Mouse (Mus musculus) embryonic fibroblast, embryonic 13.5 days (primary cell): Measurements from ENCODE around the gene Cldn15. TPM values are rescaled to one million over a fixed set of nuclear protein-coding genes. Genes with fewer than 3 reads are reported as not detected.

Experiments used
- H3K27ac ChIP-seq: 2 replicates; pipeline ENCODE4 v1.5.1; 2012; ENCODE audit warnings: low read length, control low read depth, inconsistent platforms; ENCODE audit not compliant: insufficient read depth
- H3K4me1 ChIP-seq: 2 replicates; pipeline ENCODE4 v1.6.1; 2011; ENCODE audit warnings: low read length; ENCODE audit not compliant: control insufficient read depth, insufficient read depth
- H3K4me3 ChIP-seq: 2 replicates; pipeline ENCODE4 v1.5.1; 2011; ENCODE audit warnings: mild to moderate bottlenecking, control low read depth, low read length; ENCODE audit not compliant: insufficient read depth
- CTCF ChIP-seq: IDR thresholded peaks from 2 replicates; pipeline ENCODE4 v1.5.1; 2011; ENCODE audit warnings: mild to moderate bottlenecking, control low read depth, low read length, moderate library complexity, borderline replicate concordance; ENCODE audit not compliant: insufficient read depth
- POLR2A ChIP-seq: IDR thresholded peaks from 2 replicates; pipeline ENCODE4 v1.6.1; 2011; ENCODE audit warnings: low read depth, mild to moderate bottlenecking, control low read depth, low read length, moderate library complexity
- polyA plus RNA-seq: library from polyadenylated mRNA; stranded (reverse); fragments of >200 nt; gene quantifications from 2 replicates; pipeline ENCODE4 v1.2.4, GENCODE M21; 2011; ENCODE audit warnings: low read depth; ENCODE audit not compliant: missing spikeins, insufficient read length

Cldn15 gene
- polyA plus RNA-seq, 1 experiment = not detected

- H3K4me1 ChIP-seq = no peaks in the 10 kb centered on the region
- no peak overlapping the region for H3K27ac ChIP-seq
- H3K4me3 ChIP-seq = no peak overlapping the region
- TF ChIP-seq CTCF = no peak
- TF ChIP-seq POLR2A = no peak
These were observed 11.4 kb downstream of the Cldn15 start for GRCm38 (mm10) chr5:136977769-136978168.

DNA sequence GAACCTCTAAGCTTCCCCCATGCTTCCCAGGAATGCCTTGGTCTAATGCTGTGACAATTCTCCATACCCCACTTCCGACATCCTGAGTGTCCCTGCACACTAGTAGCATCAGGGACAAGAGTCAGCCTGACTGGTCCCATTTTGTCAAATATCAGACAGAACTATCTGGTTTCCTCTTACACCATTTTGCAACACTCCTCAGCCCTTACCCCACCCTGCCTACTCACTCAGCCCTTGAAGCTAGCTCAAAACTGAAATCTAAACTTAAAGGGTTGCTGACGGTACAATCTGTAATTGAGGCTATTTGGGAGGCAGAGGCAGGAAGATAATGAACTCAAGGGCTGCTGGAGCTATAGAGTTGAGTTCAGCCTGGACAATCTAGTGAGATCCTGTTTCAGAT lies 13.3 kb downstream of the Cldn15 start:
- Histone ChIP-seq H3K4me1 (no peaks in the 10 kb centered on the region), H3K4me3 (no peak overlapping the region), H3K27ac (no peak overlapping the region)
- no peak for TF ChIP-seq CTCF
- TF ChIP-seq POLR2A = no peak

GRCm38 (mm10) chr5:136980974-136981373 lies 14.6 kb downstream of the Cldn15 start:
- Histone ChIP-seq H3K4me3 (no peak overlapping the region), H3K27ac (no peak overlapping the region), H3K4me1 (no peaks in the 10 kb centered on the region)
- TF ChIP-seq CTCF = no peak
- no peak for TF ChIP-seq POLR2A

- H3K27ac ChIP-seq = no peak overlapping the region
- TF ChIP-seq POLR2A (no peak), CTCF (peak; percentile 68; the same call in 1 of the 2 replicates)
- H3K4me1 ChIP-seq = no peaks in the 10 kb centered on the region
- no peak overlapping the region for H3K4me3 ChIP-seq
These were observed 16.0 kb downstream of the Cldn15 start for GRCm38 (mm10) chr5:136982338-136982930.

DNA sequence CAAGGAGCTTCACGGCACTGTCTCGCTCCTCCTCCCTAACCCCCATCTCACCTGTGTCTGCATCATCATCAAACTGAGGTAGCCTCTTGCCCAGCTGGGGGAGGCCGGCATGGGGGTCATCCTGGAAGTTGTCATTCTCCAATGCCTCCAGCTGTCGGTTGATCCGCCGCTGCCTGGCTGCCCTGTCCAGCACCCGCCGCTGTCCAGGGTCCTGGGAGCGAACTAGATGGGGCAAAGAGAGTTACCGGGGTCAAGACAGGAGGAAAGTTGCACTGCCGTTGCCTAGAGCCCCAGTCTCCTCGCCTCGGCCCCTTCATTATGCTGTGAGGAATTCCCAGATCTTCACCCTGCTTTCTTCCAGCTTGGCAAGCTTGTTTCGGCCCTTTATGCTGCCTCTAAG lies 18.4 kb downstream of the Cldn15 start:
- Histone ChIP-seq H3K27ac (no peak overlapping the region), H3K4me1 (no peaks in the 10 kb centered on the region), H3K4me3 (no peak overlapping the region)
- TF ChIP-seq CTCF (no peak), POLR2A (no peak)

DNA sequence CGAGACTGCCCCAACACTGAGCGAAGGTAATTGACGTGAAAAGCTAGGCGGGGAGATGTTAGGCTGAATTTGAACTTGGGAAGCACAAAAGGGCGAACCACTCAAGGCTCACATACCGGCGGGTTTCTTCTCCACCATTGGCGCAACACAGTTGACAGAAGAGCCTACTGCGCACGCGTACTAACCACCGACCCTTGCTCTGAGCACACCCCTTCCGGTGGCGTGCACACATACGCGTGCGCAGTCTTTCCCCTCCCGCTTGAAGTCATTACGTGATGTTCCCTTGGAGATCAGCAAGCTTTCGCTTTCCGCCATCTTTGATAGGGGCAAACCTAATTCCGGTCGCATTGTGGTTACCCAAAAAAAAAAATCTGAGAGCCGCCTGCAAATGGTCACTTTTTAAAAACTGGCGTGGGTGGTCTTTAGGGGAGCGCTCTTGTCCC lies 20.3 kb downstream of the Cldn15 start, which contains the start of gene Plod3:
Gene Plod3 (plus strand): TSS at position 325 of the 443 bp plus-strand sequence.
- Histone ChIP-seq H3K4me1 (no peaks in the 10 kb centered on the region), H3K27ac (peak within 1 kb of the TSS; percentile 84), H3K4me3 (peak within 1 kb of the TSS; percentile 81)
- TF ChIP-seq CTCF = no peak
- peak; percentile 61 for TF ChIP-seq POLR2A

- Histone ChIP-seq H3K4me1 (no peaks in the 10 kb centered on the region), H3K27ac (peak overlapping the region; percentile 84), H3K4me3 (peak overlapping the region; percentile 81)
- TF ChIP-seq CTCF (no peak), POLR2A (peak; percentile 82)
These were observed 20.9 kb downstream of the Cldn15 start for GRCm38 (mm10) chr5:136987138-136987933.

DNA sequence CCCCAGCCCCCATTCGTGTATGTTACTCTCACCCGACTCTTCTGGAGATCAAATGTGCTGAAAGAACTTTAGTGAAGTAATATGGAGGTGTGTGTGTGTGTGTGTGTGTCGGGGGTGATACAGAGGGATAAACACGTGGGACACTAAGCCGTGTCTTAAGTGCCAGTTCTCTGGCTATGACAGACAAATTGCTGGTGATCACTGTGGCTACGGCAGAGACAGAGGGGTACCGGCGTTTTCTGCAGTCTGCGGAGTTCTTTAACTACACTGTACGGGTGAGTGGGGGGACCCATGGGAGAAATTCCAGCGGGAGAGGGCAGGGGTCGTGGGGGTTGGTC lies 21.5 kb downstream of the Cldn15 start, which contains the start of gene Znhit1:
Gene Znhit1 (minus strand): TSS at position 88 of the 338 bp plus-strand sequence.
- peak within 1 kb of the TSS; percentile 81 for H3K4me3 ChIP-seq
- H3K4me1 ChIP-seq = no peaks in the 10 kb centered on the region
- TF ChIP-seq POLR2A (no peak), CTCF (no peak)
- H3K27ac ChIP-seq = peak within 1 kb of the TSS; percentile 84

- TF ChIP-seq POLR2A (no peak), CTCF (no peak)
- Histone ChIP-seq H3K4me1 (no peaks in the 10 kb centered on the region), H3K27ac (no peak overlapping the region), H3K4me3 (peak overlapping the region; percentile 81)
These were observed 22.0 kb downstream of the Cldn15 start for GRCm38 (mm10) chr5:136988420-136988819.

GRCm38 (mm10) chr5:136989801-136990200 lies 23.4 kb downstream of the Cldn15 start:
- Histone ChIP-seq H3K4me1 (no peaks in the 10 kb centered on the region), H3K27ac (no peak overlapping the region), H3K4me3 (no peak overlapping the region)
- no peak for TF ChIP-seq POLR2A
- TF ChIP-seq CTCF = no peak
